Mouse (Mus musculus) c-Kit-positive CD71-negative TER-119-negative erythroid progenitor cells, embryonic 14.5 days (primary cell): ENCODE data around the gene Arhgap20.

Experiments
- DNase-seq: peaks from one replicate; pipeline ENCODE4 v3.0.0-alpha.2; 2013; ENCODE audit warnings: low read depth

Arhgap20 gene

DNA sequence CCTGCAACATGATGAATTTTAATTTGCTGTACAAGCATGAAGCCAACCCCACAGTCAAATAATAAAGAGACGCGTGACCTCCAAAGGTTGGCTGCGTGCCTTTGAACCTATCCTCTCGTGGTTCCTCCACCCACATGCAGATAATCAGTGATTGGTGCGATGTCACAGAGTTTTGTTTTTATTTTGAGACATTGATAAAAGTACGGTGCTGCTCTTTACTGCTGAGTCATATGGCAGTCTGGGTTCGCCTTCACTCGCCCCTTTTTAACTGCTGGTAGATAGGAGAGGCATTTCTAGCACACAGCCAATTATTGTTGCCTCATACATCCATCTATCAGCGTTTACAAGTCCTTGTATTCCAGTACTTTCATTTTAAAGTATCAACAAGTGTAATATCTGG lies 34.0 kb downstream of the Arhgap20 start:
- no peak for DNase-seq

DNA sequence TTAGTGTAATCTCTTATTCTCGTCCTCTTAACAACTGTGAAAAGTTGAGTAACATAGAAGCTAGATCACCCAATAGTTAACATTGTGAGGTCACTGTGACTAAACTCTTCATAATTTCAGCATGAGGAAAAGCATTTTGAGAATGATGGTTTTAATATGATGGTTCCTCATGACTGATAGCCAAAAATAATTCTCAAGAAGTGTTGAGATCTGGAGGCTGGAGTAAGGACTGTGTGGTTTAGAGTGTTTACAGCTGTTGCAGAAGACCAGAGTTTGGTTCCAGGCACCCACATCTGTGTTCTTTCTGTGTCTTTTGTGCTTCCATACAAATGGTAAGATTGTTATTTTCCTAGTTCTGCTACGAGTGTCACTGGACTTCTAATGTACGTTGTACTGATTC lies 42.1 kb downstream of the Arhgap20 start:
- DNase-seq = no peak

DNA sequence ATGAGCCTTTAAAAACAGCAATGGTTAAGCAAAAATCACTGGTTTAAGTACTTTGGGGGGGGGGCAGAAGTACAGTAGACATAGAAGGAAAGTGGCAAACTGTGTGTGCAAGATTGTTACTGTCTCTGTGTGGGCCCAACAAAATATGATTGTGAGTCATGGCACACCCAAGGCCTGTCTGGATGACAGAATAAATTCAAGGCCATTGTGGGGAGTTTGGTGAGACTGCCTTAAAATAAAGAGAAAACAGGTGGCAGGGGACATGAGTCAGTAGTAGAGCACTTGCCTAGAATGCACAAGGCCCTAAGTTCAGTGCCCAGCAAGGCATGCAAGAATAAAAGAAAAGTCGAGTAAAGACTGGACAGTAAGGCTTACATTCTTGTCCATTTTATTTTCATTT lies 47.8 kb downstream of the Arhgap20 start:
- DNase-seq = no peak

DNA sequence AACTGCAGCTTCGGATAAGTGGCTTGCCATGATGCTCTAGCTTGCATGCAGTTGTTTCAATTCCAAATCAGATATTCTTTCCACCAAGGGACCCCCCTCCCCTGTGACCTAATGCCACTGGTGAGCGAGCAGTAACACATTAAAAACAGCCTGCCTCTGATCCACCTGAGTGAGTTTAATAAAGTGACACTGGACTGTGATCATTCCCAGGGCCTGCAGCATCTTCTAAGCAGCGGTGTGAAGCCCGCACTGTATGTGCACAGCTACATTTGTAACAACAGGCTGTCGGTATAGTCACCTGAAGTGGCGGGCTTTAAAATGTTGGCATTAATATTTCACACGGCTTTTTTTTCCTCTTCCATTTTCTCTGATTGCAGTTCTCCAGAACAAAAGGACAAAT lies 59.4 kb downstream of the Arhgap20 start:
- no peak for DNase-seq

DNA sequence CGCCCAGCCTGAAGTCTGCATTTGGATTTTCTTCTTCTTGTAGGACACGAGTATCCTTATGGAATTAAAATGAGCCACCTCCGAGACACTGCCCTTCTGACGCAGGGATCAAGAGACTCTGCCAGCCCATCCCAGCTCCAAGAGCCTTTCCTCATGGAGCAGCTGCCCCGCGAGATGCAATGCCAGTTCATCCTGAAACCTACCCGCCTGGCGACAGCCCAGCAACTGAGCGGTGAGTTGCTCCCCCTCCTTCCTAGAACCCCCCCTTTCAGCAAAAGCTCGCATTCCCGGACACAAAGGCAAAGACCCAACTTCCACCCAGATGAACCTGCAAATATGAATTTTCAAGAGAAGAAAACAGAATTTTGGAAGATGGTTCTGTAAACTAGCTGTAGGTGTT lies 66.5 kb downstream of the Arhgap20 start:
- DNase-seq = no peak

DNA sequence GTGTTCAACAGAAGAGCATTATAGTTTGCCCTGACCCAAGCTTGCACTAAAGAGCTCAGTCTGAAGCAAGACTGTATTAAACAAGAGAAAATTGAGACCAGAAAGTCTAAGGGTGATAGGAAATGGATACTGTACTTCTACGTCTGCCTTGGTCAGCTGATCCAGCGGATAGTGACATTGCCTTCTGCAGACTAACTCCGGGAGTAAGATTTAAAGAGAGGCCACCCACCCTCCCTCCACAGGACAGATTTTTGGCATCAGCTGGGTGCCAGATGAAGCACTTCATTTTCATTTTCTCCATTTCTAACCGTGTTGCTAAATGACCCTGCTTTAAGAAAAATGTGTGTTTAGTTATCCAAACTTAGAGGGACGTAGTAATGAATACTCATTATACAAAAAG lies 67.2 kb downstream of the Arhgap20 start:
- DNase-seq = no peak

DNA sequence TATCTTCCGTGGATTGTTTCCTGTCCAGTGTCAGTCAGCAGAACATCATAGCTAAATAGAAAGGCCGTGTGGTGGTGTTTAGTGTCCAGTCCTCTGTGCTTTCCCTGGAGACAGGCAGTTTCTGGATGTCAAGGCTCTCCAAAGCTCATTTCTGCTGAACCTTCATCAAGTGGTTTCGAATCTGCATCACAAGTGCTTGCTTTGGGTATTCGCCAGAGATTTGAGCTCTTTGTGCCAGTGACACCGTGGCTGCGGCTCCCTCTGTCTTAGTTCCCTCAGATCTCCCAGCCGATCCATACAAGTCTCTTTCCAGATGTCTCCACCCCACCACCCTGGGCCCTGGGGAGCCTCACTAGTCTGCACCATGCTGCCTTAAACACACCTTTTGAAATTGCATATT lies 72.6 kb downstream of the Arhgap20 start:
- no peak for DNase-seq

DNA sequence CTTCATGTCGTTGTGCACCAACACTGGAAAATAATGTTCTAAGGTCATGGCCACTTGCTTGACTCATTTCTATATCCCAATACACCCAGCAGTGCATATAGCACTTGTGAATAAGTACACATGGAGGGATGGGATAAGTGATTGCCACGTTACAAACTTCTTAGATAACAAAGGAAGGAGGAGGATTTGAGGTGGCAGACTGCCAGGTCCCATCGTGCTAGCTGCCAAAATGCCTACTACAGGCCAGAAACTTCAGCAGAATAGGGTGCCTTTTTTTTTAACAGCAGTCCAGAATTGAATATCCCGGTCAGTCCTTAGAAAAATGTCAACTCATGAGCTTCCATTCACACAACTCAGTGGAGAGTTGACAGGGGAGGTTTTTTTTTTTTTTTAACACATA lies 78.1 kb downstream of the Arhgap20 start:
- DNase-seq = no peak

DNA sequence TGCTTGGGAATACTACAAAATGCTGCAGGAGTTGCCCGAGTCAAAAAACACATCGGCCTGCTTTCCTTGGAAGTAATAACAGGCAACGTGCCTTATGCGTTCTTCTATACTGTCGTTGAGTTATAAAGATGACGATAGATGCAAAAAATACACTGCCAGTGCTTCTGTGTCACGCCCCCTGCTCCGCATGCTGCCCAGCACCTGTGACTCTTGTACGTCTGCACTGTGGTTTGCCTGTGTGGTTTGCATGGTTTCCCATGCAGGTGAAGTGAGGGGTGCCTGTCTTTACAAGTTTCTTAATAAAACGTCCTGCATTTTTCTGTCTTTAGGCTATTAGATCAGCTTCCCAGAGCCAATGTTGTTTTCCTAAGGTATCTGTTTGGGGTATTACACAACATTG lies 80.7 kb downstream of the Arhgap20 start:
- DNase-seq = no peak

DNA sequence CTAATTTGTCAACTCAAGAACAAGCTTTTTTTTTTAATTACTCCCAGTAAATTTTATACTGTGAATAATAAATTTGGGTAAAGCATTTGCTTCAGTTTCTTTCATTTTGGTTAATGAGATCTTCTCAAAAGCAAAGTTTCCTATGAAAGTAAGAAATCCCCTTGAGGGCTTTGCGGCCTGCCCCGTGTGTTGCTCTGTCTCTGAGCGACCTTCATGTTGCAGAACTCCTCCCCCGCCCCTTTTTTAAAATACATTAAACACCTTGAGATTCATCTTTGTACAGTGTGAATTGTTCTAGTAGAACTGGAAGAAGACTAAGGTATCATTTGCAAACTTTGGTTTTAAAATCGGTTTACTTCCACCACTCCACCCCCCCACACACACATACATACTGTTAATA lies 88.6 kb downstream of the Arhgap20 start:
- no peak for DNase-seq

DNA sequence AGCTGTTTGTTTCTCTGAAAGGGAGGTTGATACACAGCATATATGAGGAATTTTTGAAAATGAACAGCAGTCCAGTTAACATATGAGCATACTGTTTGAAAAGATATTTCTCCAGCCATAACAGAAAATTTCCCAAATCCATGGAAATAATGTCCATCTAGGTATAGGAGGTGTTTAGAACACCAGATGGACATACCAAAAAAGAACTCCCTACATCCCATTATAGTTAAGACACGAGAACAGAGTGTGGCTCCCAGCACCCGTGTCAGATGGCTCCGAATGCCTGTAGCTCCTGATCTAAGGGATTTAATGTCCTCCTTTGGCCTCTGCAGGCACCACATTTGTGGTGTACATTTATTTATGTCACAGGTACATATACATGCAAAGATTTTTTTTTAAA lies 99.1 kb downstream of the Arhgap20 start:
- DNase-seq = no peak

DNA sequence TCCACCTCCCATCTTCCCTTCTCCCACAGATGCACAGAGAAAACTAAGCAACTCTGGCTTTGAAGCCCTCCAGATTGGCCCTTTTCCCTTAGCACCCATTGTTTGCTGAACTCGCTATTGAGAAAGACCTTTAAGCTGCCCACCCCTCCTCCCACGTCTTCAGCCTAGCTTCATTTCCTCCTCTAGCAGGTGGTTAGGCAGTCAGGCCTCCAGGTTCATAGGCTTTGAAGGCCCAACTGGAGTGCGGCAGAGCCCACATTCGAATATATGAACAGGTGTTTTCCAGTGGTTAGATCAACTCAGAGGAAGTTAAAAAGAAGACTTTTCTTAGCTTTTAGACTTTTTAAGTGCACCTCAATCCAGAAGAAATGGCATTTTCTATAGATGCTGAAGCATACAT lies 101.5 kb downstream of the Arhgap20 start:
- DNase-seq = no peak

DNA sequence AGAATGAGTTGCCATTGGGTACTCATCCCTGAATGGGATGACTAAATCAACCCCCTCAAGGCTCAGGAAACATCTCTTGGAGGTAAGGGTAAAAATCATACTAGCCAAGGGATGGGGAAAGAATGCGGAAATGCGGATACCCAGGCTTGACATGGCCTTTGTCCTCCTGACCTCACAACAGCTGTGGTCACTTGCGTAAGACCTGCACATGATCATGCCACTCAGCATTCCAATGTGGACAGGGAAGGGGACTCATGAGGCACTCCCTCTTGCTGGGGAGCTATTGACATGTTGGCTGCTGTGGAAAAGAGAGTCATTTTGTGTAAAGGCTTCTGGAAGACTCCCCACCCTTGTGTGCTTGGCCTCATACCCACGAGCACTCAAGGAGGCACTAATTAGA lies 103.9 kb downstream of the Arhgap20 start:
- DNase-seq = no peak

DNA sequence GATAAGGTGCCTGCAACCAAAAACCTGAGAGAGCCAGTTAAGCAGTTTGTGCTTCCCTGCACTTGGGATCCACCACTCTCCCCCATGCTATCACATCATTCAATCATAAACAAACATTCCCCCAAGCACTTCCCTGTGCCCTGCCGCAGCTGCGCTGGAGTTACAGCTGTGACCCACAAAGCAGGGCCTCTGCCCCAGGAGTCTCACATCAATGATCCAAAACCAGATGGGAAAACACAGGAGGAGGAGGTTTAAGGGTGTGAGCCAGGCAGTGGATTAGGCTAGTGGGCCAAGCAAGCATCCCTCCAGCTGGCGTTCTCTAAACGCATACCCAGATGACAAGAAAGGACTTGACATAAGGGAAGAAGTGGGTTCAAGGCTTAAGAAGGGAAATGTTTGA lies 109.2 kb downstream of the Arhgap20 start:
- no peak for DNase-seq

DNA sequence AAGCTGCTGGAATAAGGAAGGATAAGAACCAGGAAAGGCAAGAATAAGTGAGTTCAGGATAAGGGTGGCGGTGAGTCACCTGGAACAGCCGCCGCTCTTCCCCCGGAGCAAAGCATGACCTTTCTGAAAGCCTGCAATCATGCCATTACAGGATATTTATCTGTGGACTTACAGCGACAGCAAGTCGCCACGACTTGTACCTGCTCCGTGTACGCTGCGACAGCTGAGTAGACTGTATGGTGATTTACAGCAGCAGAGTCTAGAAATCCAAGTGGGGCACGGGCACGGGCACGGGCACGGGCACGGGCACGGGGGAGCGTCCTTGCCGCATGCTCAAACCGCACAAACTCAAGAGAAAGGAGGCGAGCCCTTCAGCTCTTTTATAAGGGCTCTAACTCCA lies 110.4 kb downstream of the Arhgap20 start:
- no peak for DNase-seq

DNA sequence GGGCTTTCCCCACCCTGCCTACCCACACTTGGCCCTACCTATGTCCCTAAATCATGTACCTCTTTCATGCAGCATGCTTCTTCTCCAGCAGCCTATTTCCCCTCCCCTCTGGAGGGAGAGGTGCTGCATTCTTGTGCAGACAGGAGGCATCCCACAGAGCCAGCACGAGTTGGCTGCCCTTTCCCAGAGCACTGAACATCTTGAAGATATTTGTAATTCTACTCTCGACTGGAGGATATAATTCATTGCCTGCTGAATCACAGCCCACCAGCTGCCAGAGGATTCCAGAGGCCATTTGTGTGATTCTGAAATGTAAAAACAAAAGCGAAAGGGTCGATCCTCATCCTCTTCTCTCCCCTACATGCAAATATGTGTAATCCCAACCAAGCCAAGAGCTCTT lies 116.2 kb downstream of the Arhgap20 start:
- no peak for DNase-seq

DNA sequence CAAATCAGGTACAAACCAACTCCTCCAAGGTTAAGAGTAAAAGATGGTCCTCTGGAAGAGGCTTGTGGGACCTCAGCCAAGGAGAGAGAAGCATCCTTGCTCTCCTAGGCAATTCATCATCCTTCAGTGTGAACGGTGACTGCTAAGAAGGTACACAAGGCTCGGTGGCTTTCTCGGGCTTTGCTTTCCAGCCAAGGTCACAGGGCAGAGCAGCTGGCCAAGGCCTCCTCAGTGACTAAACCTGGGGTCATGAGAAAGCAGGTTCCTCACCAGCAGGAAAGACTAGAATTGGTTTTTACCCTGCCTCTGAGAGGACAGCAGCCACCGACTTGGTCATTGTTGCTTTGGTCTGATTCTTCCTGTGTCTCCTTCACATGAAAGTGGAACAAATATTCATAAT lies 116.7 kb downstream of the Arhgap20 start:
- DNase-seq = no peak

DNA sequence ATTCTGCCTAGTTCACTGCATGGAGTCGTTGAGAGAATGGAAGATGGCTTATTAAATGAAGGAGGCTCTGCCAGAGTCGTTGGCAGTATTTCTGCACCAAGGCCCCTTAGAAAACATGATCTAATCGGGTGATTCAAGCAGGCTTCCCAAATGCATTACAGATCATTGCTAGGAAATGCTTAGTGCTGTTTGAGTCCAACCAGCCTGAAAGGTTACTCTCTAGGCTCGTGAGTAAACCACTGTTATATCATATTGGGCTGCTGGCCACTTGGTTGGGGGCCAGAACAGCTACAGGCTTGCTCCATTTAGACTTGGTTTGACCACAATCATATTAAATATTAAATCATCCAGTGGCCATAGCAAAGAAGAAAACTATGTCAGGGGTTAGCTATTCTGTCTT lies 118.2 kb downstream of the Arhgap20 start:
- DNase-seq = no peak

DNA sequence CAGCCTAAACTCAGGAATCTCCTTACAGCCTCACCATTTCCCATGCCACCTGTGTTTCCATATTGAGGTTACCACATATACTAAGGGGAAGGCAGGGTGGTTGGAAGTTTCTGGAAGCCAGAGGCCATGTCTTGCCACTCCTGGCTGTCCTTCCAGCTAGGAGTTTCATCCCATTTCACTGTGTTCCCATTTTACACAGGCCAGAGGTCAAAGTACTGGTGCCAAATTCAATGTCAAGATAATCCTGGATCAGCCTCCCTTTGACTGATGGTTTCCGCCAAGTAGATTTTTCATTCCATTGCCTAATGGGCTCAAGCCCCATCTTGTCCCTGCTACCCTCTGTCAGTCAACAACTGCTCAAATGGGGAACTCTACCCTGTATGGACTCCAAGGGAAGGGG lies 127.8 kb downstream of the Arhgap20 start:
- no peak for DNase-seq
